Mouse (Mus musculus) lung, embryonic 16.5 days (tissue): ENCODE data around the gene Limch1. TPM values are rescaled to one million over a fixed set of nuclear protein-coding genes. Genes with fewer than 3 reads are reported as not detected.

Experiments used
- ATAC-seq: fragments of 200-750 bp; cut with Nextera tagmentation; 2 replicates; pipeline ENCODE4 v1.8.0; 2017; ENCODE audit warnings: low read depth, mild to moderate bottlenecking, moderate library complexity
- H3K27ac ChIP-seq: fragments of 300-500 bp; sonication (generic); 2 replicates; pipeline ENCODE4 v1.5.1; 2014; ENCODE audit warnings: mild to moderate bottlenecking, control low read depth, low read length
- H3K27me3 ChIP-seq: fragments of 300-500 bp; sonication (generic); 2 replicates; pipeline ENCODE4 v1.6.1; 2014; ENCODE audit warnings: low read depth, low read length, mixed read lengths; ENCODE audit not compliant: control insufficient read depth, insufficient read depth
- H3K36me3 ChIP-seq: fragments of 300-500 bp; sonication (generic); 2 replicates; pipeline ENCODE4 v1.6.1; 2014; ENCODE audit warnings: low read length; ENCODE audit not compliant: control insufficient read depth, insufficient read depth
- H3K4me1 ChIP-seq: fragments of 300-500 bp; sonication (generic); replicated peaks from 2 replicates; pipeline ENCODE4 v1.6.1; 2014; ENCODE audit warnings: low read length, mixed read lengths; ENCODE audit not compliant: control insufficient read depth, insufficient read depth
- H3K4me2 ChIP-seq: fragments of 300-500 bp; sonication (generic); 2 replicates; pipeline ENCODE4 v1.6.1; 2014; ENCODE audit warnings: low read depth, low read length, control low read depth
- H3K4me3 ChIP-seq: fragments of 300-500 bp; sonication (generic); 2 replicates; pipeline ENCODE4 v1.5.1; 2014; ENCODE audit warnings: mild to moderate bottlenecking, low read length, control low read depth
- H3K9ac ChIP-seq: fragments of 300-500 bp; sonication (generic); 2 replicates; pipeline ENCODE4 v1.6.1; 2014; ENCODE audit warnings: low read length, control low read depth
- H3K9me3 ChIP-seq: fragments of 300-500 bp; sonication (generic); 2 replicates; pipeline ENCODE4 v1.6.1; 2016; ENCODE audit warnings: low read length; ENCODE audit not compliant: control insufficient read depth
- WGBS: fragments of 180-500 bp; shearing (Covaris S2); extraction: QIAGEN DNeasy Blood & Tissue Kit; methylation state at CpG from one replicate; pipeline ENCODE4 v1.1.7; 2014; 5-methylcytosine and 5-hydroxymethylcytosine counted together
- polyA plus RNA-seq: library from polyadenylated mRNA; unstranded; fragments of >200 nt; fragmentation: Nextera tagmentation; extraction: Ambion mirVana; gene quantifications from 2 replicates; pipeline ENCODE4 v1.2.1, GENCODE M21; 2015

The Limch1 gene
- polyA plus RNA-seq, 1 experiment from 2014 or later: 97.4 TPM

- H3K4me1 ChIP-seq: peaks cover 29% of the 10 kb centered on the region
- peaks cover 4% of the 10 kb centered on the region; the same call in 1 of the 2 replicates for H3K9me3 ChIP-seq
- H3K9ac ChIP-seq: no peak overlapping the region
- peak; percentile 90 for ATAC-seq
- no peaks in the 10 kb centered on the region for H3K27me3 ChIP-seq
- no peaks in the 10 kb centered on the region for H3K36me3 ChIP-seq
- peak overlapping the region; percentile 77 for H3K27ac ChIP-seq
- 50% methylated on average over 5 of the region's 5 CpGs for WGBS
- no peak overlapping the region for H3K4me2 ChIP-seq
- no peak overlapping the region for H3K4me3 ChIP-seq
These were observed 140.9 kb downstream of the Limch1 start for GRCm38 (mm10) chr5:66886410-66887120.

DNA sequence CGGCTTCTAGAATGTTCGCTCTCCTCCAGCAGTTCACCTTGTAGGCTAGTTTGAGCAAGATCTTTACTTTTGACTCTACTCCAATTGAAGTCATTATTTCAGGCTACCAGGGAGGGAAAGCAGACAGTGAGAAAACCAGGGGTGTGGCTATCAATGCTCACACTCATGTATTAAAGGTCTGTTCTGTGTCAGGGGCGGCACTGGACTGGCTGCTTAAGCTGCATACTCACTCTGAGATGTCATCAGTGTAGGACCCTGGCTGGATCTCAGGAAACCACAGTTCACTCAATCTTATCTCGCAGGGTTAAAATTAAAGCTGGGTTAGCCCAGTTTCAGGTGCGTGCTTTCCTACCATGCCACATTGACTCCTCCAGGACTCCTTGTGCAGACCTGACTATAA is 142.4 kb downstream of the Limch1 start:
- Histone ChIP-seq H3K27me3 (no peaks in the 10 kb centered on the region), H3K9me3 (peaks cover 4% of the 10 kb centered on the region; the same call in 1 of the 2 replicates), H3K4me3 (no peak overlapping the region), H3K4me2 (no peak overlapping the region), H3K4me1 (peaks cover 27% of the 10 kb centered on the region), H3K36me3 (no peaks in the 10 kb centered on the region), H3K27ac (peak overlapping the region; percentile 77), H3K9ac (no peak overlapping the region)
- ATAC-seq: no peak
- 72% methylated on average over 5 of the region's 5 CpGs for WGBS

GRCm38 (mm10) chr5:66889337-66889736 is 143.7 kb downstream of the Limch1 start:
- Histone ChIP-seq H3K27ac (no peak overlapping the region), H3K4me3 (no peak overlapping the region), H3K9ac (no peak overlapping the region), H3K9me3 (peaks cover 4% of the 10 kb centered on the region; the same call in 1 of the 2 replicates), H3K36me3 (no peaks in the 10 kb centered on the region; the same call in 1 of the 2 replicates), H3K4me2 (no peak overlapping the region), H3K4me1 (peaks cover 22% of the 10 kb centered on the region), H3K27me3 (no peaks in the 10 kb centered on the region)
- ATAC-seq: no peak
- 93% methylated on average over 11 of the region's 11 CpGs for WGBS

DNA sequence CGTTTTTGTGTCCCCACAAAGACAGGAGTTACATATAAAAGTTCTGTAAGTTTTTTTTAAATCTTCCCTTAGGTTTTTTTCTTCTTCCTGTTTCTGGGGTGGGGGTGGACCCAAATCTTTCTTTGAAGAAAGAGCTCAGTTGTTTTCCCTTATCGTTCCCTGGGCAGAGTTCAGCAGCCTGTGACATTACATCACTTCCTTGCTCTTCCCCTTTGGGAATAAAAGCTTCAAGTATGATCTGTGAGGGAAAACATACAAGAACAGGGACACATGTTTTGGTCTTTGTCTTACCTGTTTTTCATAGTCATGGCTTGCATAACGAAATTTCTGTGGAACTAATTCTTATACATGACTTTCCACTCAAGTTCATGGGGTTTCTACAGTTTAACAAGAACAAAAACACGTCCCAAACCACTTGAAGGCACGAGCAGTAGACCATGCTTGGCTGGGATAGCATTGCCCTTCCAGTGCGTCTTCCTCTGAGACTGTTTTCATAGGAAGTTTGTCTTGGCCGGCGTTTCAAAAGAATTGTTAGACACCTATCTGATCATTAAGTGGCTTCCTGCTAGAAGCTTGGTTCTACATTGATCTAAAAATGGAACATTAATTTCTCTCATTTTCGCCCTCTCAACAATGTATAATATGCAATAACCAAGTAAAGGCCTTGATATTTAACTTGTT is 150.0 kb downstream of the Limch1 start:
- Histone ChIP-seq H3K4me1 (peaks cover 8% of the 10 kb centered on the region), H3K27me3 (no peaks in the 10 kb centered on the region), H3K4me3 (no peak overlapping the region), H3K4me2 (no peak overlapping the region), H3K9ac (no peak overlapping the region), H3K36me3 (no peaks in the 10 kb centered on the region; the same call in 1 of the 2 replicates), H3K27ac (no peak overlapping the region; the same call in 1 of the 2 replicates), H3K9me3 (no peaks in the 10 kb centered on the region)
- 55% methylated on average over 9 of the region's 9 CpGs for WGBS
- no peak for ATAC-seq

GRCm38 (mm10) chr5:66897584-66897983 is 152.0 kb downstream of the Limch1 start:
- Histone ChIP-seq H3K4me1 (peaks cover 11% of the 10 kb centered on the region), H3K9me3 (no peaks in the 10 kb centered on the region), H3K4me3 (no peak overlapping the region), H3K4me2 (no peak overlapping the region), H3K27ac (no peak overlapping the region), H3K36me3 (no peaks in the 10 kb centered on the region; the same call in 1 of the 2 replicates), H3K27me3 (no peaks in the 10 kb centered on the region), H3K9ac (no peak overlapping the region)
- WGBS: 80% methylated on average over 5 of the region's 5 CpGs
- ATAC-seq: no peak

DNA sequence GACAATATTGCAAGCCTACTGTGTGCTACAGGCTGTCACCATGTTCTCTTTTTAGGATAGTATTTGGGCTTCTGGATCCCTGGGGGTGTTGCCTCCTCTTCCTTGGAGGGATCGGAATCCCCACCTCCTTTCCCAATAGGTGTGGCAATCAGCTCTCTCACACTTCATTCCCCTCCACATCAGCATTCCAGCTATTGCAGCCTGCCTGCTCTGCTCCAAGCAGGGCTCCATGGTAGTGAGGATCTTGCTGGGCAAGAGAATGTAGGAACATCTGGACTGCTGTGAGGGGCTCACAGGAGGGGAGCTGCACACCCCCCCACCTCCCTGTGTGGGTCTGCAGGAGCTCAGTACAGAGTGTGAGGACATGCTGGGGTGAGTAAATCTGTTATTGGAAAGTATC is 152.6 kb downstream of the Limch1 start:
- Histone ChIP-seq H3K9me3 (no peaks in the 10 kb centered on the region), H3K27ac (no peak overlapping the region), H3K4me2 (peak overlapping the region; percentile 44; the same call in 1 of the 2 replicates), H3K9ac (peak overlapping the region; percentile 48), H3K36me3 (no peaks in the 10 kb centered on the region; the same call in 1 of the 2 replicates), H3K4me3 (peak overlapping the region; percentile 31), H3K4me1 (peaks cover 11% of the 10 kb centered on the region), H3K27me3 (no peaks in the 10 kb centered on the region)
- ATAC-seq: peak; percentile 67
- 20% methylated on average over 1 of the region's 1 CpGs for WGBS

- Histone ChIP-seq H3K4me2 (peak overlapping the region; percentile 44), H3K9ac (peak overlapping the region; percentile 57), H3K27ac (peak overlapping the region; percentile 36; the same call in 1 of the 2 replicates), H3K9me3 (no peaks in the 10 kb centered on the region), H3K27me3 (no peaks in the 10 kb centered on the region), H3K4me1 (peaks cover 11% of the 10 kb centered on the region), H3K4me3 (peak overlapping the region; percentile 31), H3K36me3 (no peaks in the 10 kb centered on the region)
- WGBS: 58% methylated on average over 9 of the region's 9 CpGs
- no peak for ATAC-seq
These were observed 153.3 kb downstream of the Limch1 start for GRCm38 (mm10) chr5:66898811-66899430.

DNA sequence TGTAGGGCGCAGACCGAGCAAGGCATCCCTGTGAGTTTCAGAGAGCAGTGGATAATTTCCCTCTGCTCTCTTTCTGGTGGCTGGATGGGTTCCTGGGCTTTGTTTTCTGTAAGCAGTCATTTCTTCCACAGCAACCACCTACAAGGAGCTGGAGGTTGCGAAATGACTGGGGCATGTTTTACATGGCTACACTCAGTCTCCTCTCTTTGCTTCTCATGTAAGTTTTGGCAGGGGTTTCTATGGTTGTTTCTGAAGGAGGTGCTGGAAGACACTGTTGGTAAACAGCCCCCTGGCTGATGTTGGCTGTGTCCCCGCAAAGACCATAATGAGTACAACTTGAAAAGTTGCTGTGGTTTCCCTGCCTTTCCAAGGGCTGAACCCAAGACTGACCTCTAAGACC is 155.5 kb downstream of the Limch1 start:
- peak; percentile 67 for ATAC-seq
- H3K4me3 ChIP-seq: peak overlapping the region; percentile 31; the same call in 1 of the 2 replicates
- H3K27me3 ChIP-seq: no peaks in the 10 kb centered on the region
- H3K36me3 ChIP-seq: no peaks in the 10 kb centered on the region
- peak overlapping the region; percentile 44 for H3K4me2 ChIP-seq
- H3K9me3 ChIP-seq: no peaks in the 10 kb centered on the region
- no peak overlapping the region for H3K9ac ChIP-seq
- peak overlapping the region; percentile 59 for H3K27ac ChIP-seq
- peaks cover 17% of the 10 kb centered on the region for H3K4me1 ChIP-seq
- WGBS: 80% methylated on average over 4 of the region's 4 CpGs

GRCm38 (mm10) chr5:66904835-66905234 is 159.2 kb downstream of the Limch1 start:
- no peaks in the 10 kb centered on the region for H3K9me3 ChIP-seq
- H3K9ac ChIP-seq: no peak overlapping the region
- H3K27ac ChIP-seq: peak overlapping the region; percentile 90
- H3K4me2 ChIP-seq: no peak overlapping the region
- 48% methylated on average over 6 of the region's 6 CpGs for WGBS
- H3K27me3 ChIP-seq: no peaks in the 10 kb centered on the region
- peak; percentile 89 for ATAC-seq
- no peak overlapping the region for H3K4me3 ChIP-seq
- H3K4me1 ChIP-seq: peaks cover 16% of the 10 kb centered on the region
- no peaks in the 10 kb centered on the region for H3K36me3 ChIP-seq
